8 mouse cellular contexts compared by ENCODE assay signal in genomic region chr9:99437031-99437764, GRCm38 (mm10). TPM values are rescaled to one million over a fixed set of nuclear protein-coding genes. Genes with fewer than 3 reads are reported as not detected.
DNase-seq lines count a peak whose midpoint lies in the region; ATAC-seq and TF ChIP-seq lines count a peak whose summit lies in the region.

Gene Mras, minus strand, starts transcription at chr9:99437381.

- H3K27ac ChIP-seq in gastrocnemius, adult 2 months, result peak within 1 kb of the TSS; percentile 98
- peak within 1 kb of the TSS; percentile 95 for H3K27ac ChIP-seq in hindbrain, embryonic 13.5 days
- no peak within 1 kb of the TSS for H3K27ac ChIP-seq in liver, embryonic 16.5 days (ENCODE audit: low read length)

- no peaks in the 10 kb centered on the region for H3K79me3 ChIP-seq in C2C12 (ENCODE audit: low read depth)

- peaks cover 45% of the 10 kb centered on the region for H3K4me1 ChIP-seq in hindbrain, embryonic 13.5 days (replicated peaks)
- H3K4me1 ChIP-seq in liver, embryonic 16.5 days (ENCODE audit: control insufficient read depth, low read depth, low read length), result no peaks in the 10 kb centered on the region; the same call in 1 of the 2 replicates

- H3K9ac ChIP-seq in hindbrain, embryonic 13.5 days, result peak within 1 kb of the TSS; percentile 95
- H3K9ac ChIP-seq in liver, embryonic 16.5 days (ENCODE audit: low read depth, low read length), result peak within 1 kb of the TSS; percentile 56

- no peaks in the 10 kb centered on the region for H3K9me3 ChIP-seq in hindbrain, embryonic 13.5 days
- H3K9me3 ChIP-seq in liver, embryonic 16.5 days (replicated peaks; ENCODE audit: control insufficient read depth, low read length), result no peaks in the 10 kb centered on the region

- ATAC-seq in hindbrain, embryonic 13.5 days (ENCODE audit: low FRiP score), result 0 out of 2 replicates have a peak, but pooled peaks have one; percentile 9
- no peak for ATAC-seq in liver, embryonic 16.5 days (ENCODE audit: low read depth)

- H3K4me3 ChIP-seq in gastrocnemius, adult 2 months, result peak within 1 kb of the TSS; percentile 91
- peak within 1 kb of the TSS; percentile 50 for H3K4me3 ChIP-seq in C2C12 (ENCODE audit: insufficient read depth, poor library complexity, severe bottlenecking)
- H3K4me3 ChIP-seq in hindbrain, embryonic 13.5 days, result peak within 1 kb of the TSS; percentile 85
- H3K4me3 ChIP-seq in liver, embryonic 16.5 days (ENCODE audit: low read depth, low read length), result peak within 1 kb of the TSS; percentile 66

- no peak for TF ChIP-seq CTCF in gastrocnemius, adult 2 months (IDR thresholded peaks at IDR 0.05)
- TF ChIP-seq CTCF in C2C12 (IDR thresholded peaks at IDR 0.05; ENCODE audit: control insufficient read depth, insufficient read depth, insufficient read length), result no peak

- no peaks in the 10 kb centered on the region for H3K36me3 ChIP-seq in C2C12 (ENCODE audit: control insufficient read depth, insufficient read depth)
- H3K36me3 ChIP-seq in hindbrain, embryonic 13.5 days, result no peaks in the 10 kb centered on the region
- H3K36me3 ChIP-seq in liver, embryonic 16.5 days (ENCODE audit: control insufficient read depth, insufficient read depth), result no peaks in the 10 kb centered on the region

- intact Hi-C loops in gastrocnemius, adult 2 months (cut with DNase I), result loop anchor here (2.0 to 10.0 kb wide), 2 partner anchors 36 to 192 kb away; partner anchors contain the start of gene Cep70

- 14% methylated on average over 27 of the region's 27 CpGs for WGBS in hindbrain, embryonic 13.5 days
- 14% methylated on average over 27 of the region's 27 CpGs for WGBS in liver, embryonic 16.5 days (ENCODE audit: insufficient replicate concordance)

- H3K27me3 ChIP-seq in C2C12 (ENCODE audit: control insufficient read depth, insufficient read depth, insufficient read length), result no peaks in the 10 kb centered on the region
- H3K27me3 ChIP-seq in hindbrain, embryonic 13.5 days, result peaks cover 23% of the 10 kb centered on the region
- H3K27me3 ChIP-seq in liver, embryonic 16.5 days (ENCODE audit: control insufficient read depth, insufficient read depth, low read depth, low read length), result peaks cover 36% of the 10 kb centered on the region

- peaks cover 22% of the 10 kb centered on the region for H3K79me2 ChIP-seq in C2C12 (ENCODE audit: control insufficient read depth, insufficient read depth)

- peak within 1 kb of the TSS; percentile 93 for H3K4me2 ChIP-seq in hindbrain, embryonic 13.5 days
- peak within 1 kb of the TSS; percentile 69 for H3K4me2 ChIP-seq in liver, embryonic 16.5 days (ENCODE audit: low read depth, low read length)

- DNase-seq in gastrocnemius, adult 2 months, result peak; percentile 28
- no peak for DNase-seq in gastrocnemius, postnatal 25 days
- peak; percentile 65 for DNase-seq in embryo, embryonic 10.5 days (ENCODE audit: low spot score)
- DNase-seq in ovary, postnatal 14 days (ENCODE audit: low spot score), result no peak
- no peak for DNase-seq in thymus, postnatal 10 days (ENCODE audit: low spot score in 2 of 2)

- H3ac ChIP-seq in C2C12 (ENCODE audit: control insufficient read depth, insufficient read length, low read depth), result peak within 1 kb of the TSS; percentile 77

TF ChIP-seq in C2C12, 6 proteins besides CTCF, POLR2A, EP300 and RAD21:
- TF ChIP-seq USF1 (IDR thresholded peaks at IDR 0.05; ENCODE audit: low read depth) (no peak), FOSL1 (IDR thresholded peaks at IDR 0.05; ENCODE audit: insufficient read depth, low read length, poor library complexity, severe bottlenecking) (no peak), MYOG (IDR thresholded peaks at IDR 0.05; ENCODE audit: control insufficient read depth, extremely low read depth, insufficient read length) (no peak), MAX (IDR thresholded peaks at IDR 0.05) (no peak), CEBPB (IDR thresholded peaks at IDR 0.05; ENCODE audit: low read depth) (no peak), MYOD1 (IDR thresholded peaks at IDR 0.05; ENCODE audit: control insufficient read depth, insufficient read length, low read depth) (no peak)
TF ChIP-seq in C2C12: peak in this region for 0.

RNA-seq across cellular contexts. Expression of gene Mras, which starts in this region (rescaled TPM):
- total RNA-seq in gastrocnemius, adult 2 months (2021), result 1 to 10 TPM; 5.0 to 5.7 TPM
- 1 to 10 TPM; 4.1 to 6.8 TPM for total RNA-seq in gastrocnemius, postnatal 25 days (2021)
- polyA plus RNA-seq in C2C12 (2012; fragmentation: generic; extraction: Trizol), result 25.1 TPM
- polyA plus RNA-seq in hindbrain, embryonic 13.5 days (2015; fragmentation: Nextera tagmentation; extraction: Ambion mirVana), result 54.7 and 55.2 TPM in 2 replicates
- 3.3 and 3.8 TPM in 2 replicates for polyA plus RNA-seq in liver, embryonic 16.5 days (2015; fragmentation: Nextera tagmentation; extraction: Ambion mirVana)

Comparison
In these comparisons a context has a peak if more than half of its experiments do, and no peak if none do; other contexts are left out.
1. DNase-seq: peak in gastrocnemius, adult 2 months (single experiment) and embryo, embryonic 10.5 days (single experiment); none in gastrocnemius, postnatal 25 days (single experiment), ovary, postnatal 14 days (single experiment) and thymus, postnatal 10 days (0 of 2).
2. Peak in every context shown above with its lines, with median percentiles within 50 percentile points of each other: H3K4me3 ChIP-seq.